Mouse (Mus musculus): ENCODE measurements around the gene Trmt10c. TPM values are rescaled to one million over a fixed set of nuclear protein-coding genes. Genes with fewer than 3 reads are reported as not detected.
A peak's percentile ranks its signal among the peaks of the same experiment; 100 is the strongest.

The Trmt10c gene
- polyA plus RNA-seq, 1 experiment from 2014 or later: 11.0 TPM

GRCm38 (mm10) chr16:56027854-56028629 lies 9.6 kb downstream of the Trmt10c start:
- Histone ChIP-seq H3K36me3 (ENCODE audit: control insufficient read depth, insufficient read depth) (peaks cover 9% of the 10 kb centered on the region), H3K9me3 (replicated peaks; ENCODE audit: control insufficient read depth, low read length) (no peaks in the 10 kb centered on the region), H3K4me3 (ENCODE audit: low read depth, low read length) (peak overlapping the region; percentile 97), H3K4me2 (ENCODE audit: low read depth, low read length) (peak overlapping the region; percentile 81), H3K4me1 (ENCODE audit: control insufficient read depth, low read depth, low read length) (peaks cover 21% of the 10 kb centered on the region), H3K9ac (ENCODE audit: low read depth, low read length) (peak overlapping the region; percentile 95), H3K27ac (ENCODE audit: low read length) (no peak overlapping the region), H3K27me3 (ENCODE audit: control insufficient read depth, insufficient read depth, low read depth, low read length) (no peaks in the 10 kb centered on the region)
- 25% methylated on average over 12 of the region's 12 CpGs for WGBS (ENCODE audit: insufficient replicate concordance)
- ATAC-seq (ENCODE audit: low read depth): no peak

GRCm38 (mm10) chr16:56019660-56020059 lies 18.0 kb downstream of the Trmt10c start:
- Histone ChIP-seq H3K9me3 (replicated peaks; ENCODE audit: control insufficient read depth, low read length) (no peaks in the 10 kb centered on the region), H3K27ac (ENCODE audit: low read length) (no peak overlapping the region), H3K9ac (ENCODE audit: low read depth, low read length) (no peak overlapping the region), H3K4me3 (ENCODE audit: low read depth, low read length) (no peak overlapping the region), H3K36me3 (ENCODE audit: control insufficient read depth, insufficient read depth) (peaks cover 37% of the 10 kb centered on the region), H3K4me2 (ENCODE audit: low read depth, low read length) (no peak overlapping the region), H3K27me3 (ENCODE audit: control insufficient read depth, insufficient read depth, low read depth, low read length) (no peaks in the 10 kb centered on the region), H3K4me1 (ENCODE audit: control insufficient read depth, low read depth, low read length) (no peaks in the 10 kb centered on the region)
- WGBS (ENCODE audit: insufficient replicate concordance): 90% methylated on average over 7 of the region's 7 CpGs
- no peak for ATAC-seq (ENCODE audit: low read depth)

- Histone ChIP-seq H3K4me3 (ENCODE audit: low read depth, low read length) (no peak overlapping the region), H3K4me2 (ENCODE audit: low read depth, low read length) (no peak overlapping the region), H3K36me3 (ENCODE audit: control insufficient read depth, insufficient read depth) (peaks cover 31% of the 10 kb centered on the region), H3K4me1 (ENCODE audit: control insufficient read depth, low read depth, low read length) (no peaks in the 10 kb centered on the region), H3K9me3 (replicated peaks; ENCODE audit: control insufficient read depth, low read length) (no peaks in the 10 kb centered on the region), H3K9ac (ENCODE audit: low read depth, low read length) (no peak overlapping the region), H3K27me3 (ENCODE audit: control insufficient read depth, insufficient read depth, low read depth, low read length) (no peaks in the 10 kb centered on the region), H3K27ac (ENCODE audit: low read length) (no peak overlapping the region)
- WGBS (ENCODE audit: insufficient replicate concordance): 75% methylated on average over 7 of the region's 7 CpGs
- no peak for ATAC-seq (ENCODE audit: low read depth)
Measured at GRCm38 (mm10) chr16:56014076-56014475, 23.5 kb downstream of the Trmt10c start.

DNA sequence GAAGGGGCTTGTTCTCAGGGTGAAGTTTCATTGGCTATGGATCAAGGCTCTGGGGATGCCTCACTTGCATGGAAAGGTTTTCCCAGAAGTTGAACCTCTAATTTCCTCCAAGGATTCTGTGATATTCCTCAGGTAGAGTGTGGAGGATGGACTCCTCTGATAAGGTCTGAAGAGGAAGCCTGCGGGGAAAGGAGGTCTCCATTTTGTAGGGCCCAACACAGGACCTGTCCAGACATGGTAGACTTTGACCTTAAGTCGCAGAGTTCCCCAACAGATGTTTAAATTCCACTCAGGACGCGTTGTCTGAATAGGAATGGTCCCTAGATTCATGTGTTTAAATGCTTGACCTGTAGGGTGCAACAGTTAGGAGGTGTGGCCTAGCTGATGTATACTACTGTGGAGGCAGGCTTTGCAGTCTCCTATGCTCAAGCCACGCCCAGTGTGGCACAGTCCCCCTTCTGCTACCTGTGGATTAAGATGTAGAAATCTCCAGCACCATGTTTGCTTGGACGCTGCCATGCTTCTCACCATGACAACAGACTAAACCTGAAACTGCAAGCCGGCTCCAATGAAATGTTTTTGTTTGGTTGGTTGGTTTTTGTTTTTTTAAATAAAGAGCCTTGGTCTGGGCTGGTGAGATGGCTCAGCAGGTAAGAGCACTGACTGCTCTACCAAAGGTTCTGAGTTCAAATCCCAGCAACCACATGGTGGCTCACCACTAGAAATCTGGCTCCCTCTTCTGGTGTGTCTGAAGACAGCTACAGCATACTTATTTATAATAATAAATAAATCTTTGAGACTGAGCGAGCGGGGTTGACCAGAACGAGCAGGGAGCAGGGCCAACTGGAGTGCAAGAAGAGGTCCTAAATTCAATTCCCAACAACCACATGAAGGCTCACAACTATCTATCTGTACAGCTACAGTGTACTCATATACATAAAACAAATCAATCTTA lies 24.6 kb downstream of the Trmt10c start:
- H3K4me3 ChIP-seq (ENCODE audit: low read depth, low read length): no peak overlapping the region
- 88% methylated on average over 10 of the region's 10 CpGs for WGBS (ENCODE audit: insufficient replicate concordance)
- H3K9ac ChIP-seq (ENCODE audit: low read depth, low read length): no peak overlapping the region
- no peaks in the 10 kb centered on the region for H3K9me3 ChIP-seq (replicated peaks; ENCODE audit: control insufficient read depth, low read length)
- no peaks in the 10 kb centered on the region for H3K27me3 ChIP-seq (ENCODE audit: control insufficient read depth, insufficient read depth, low read depth, low read length)
- H3K4me2 ChIP-seq (ENCODE audit: low read depth, low read length): no peak overlapping the region
- no peaks in the 10 kb centered on the region for H3K4me1 ChIP-seq (ENCODE audit: control insufficient read depth, low read depth, low read length)
- ATAC-seq (ENCODE audit: low read depth): no peak
- no peak overlapping the region for H3K27ac ChIP-seq (ENCODE audit: low read length)
- H3K36me3 ChIP-seq (ENCODE audit: control insufficient read depth, insufficient read depth): peaks cover 21% of the 10 kb centered on the region

- Histone ChIP-seq H3K27ac (ENCODE audit: low read length) (no peak overlapping the region), H3K4me1 (ENCODE audit: control insufficient read depth, low read depth, low read length) (no peaks in the 10 kb centered on the region), H3K36me3 (ENCODE audit: control insufficient read depth, insufficient read depth) (peaks cover 21% of the 10 kb centered on the region), H3K9me3 (replicated peaks; ENCODE audit: control insufficient read depth, low read length) (no peaks in the 10 kb centered on the region), H3K27me3 (ENCODE audit: control insufficient read depth, insufficient read depth, low read depth, low read length) (no peaks in the 10 kb centered on the region), H3K9ac (ENCODE audit: low read depth, low read length) (no peak overlapping the region), H3K4me3 (ENCODE audit: low read depth, low read length) (no peak overlapping the region), H3K4me2 (ENCODE audit: low read depth, low read length) (no peak overlapping the region)
- ATAC-seq (ENCODE audit: low read depth): no peak
- 74% methylated on average over 1 of the region's 1 CpGs for WGBS (ENCODE audit: insufficient replicate concordance)
Measured at GRCm38 (mm10) chr16:56008862-56009261, 28.8 kb downstream of the Trmt10c start.

DNA sequence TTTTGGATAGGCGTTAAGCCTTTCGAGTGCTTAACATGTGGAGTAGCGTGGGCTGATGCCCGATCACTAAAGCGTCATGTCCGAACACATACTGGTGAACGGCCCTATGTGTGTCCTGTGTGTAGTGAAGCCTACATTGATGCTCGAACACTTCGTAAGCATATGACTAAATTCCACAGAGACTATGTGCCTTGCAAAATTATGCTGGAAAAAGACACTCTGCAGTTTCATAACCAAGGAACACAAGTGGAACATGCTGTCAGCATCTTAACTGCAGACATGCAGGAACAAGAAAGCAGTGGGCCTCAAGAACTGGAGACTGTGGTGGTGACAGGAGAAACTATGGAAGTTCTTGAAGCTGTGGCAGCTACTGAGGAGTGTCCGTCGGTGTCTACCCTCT lies 30.8 kb downstream of the Trmt10c start:
- no peaks in the 10 kb centered on the region for H3K4me1 ChIP-seq (ENCODE audit: control insufficient read depth, low read depth, low read length)
- no peaks in the 10 kb centered on the region for H3K9me3 ChIP-seq (replicated peaks; ENCODE audit: control insufficient read depth, low read length)
- ATAC-seq (ENCODE audit: low read depth): no peak
- H3K4me2 ChIP-seq (ENCODE audit: low read depth, low read length): no peak overlapping the region
- no peak overlapping the region for H3K4me3 ChIP-seq (ENCODE audit: low read depth, low read length)
- H3K9ac ChIP-seq (ENCODE audit: low read depth, low read length): no peak overlapping the region
- 90% methylated on average over 11 of the region's 11 CpGs for WGBS (ENCODE audit: insufficient replicate concordance)
- no peak overlapping the region for H3K27ac ChIP-seq (ENCODE audit: low read length)
- H3K27me3 ChIP-seq (ENCODE audit: control insufficient read depth, insufficient read depth, low read depth, low read length): no peaks in the 10 kb centered on the region
- peaks cover 31% of the 10 kb centered on the region for H3K36me3 ChIP-seq (ENCODE audit: control insufficient read depth, insufficient read depth)

GRCm38 (mm10) chr16:55994235-55994634 lies 43.4 kb downstream of the Trmt10c start:
- Histone ChIP-seq H3K4me1 (ENCODE audit: control insufficient read depth, low read depth, low read length) (no peaks in the 10 kb centered on the region; the same call in 1 of the 2 replicates), H3K9me3 (replicated peaks; ENCODE audit: control insufficient read depth, low read length) (no peaks in the 10 kb centered on the region), H3K9ac (ENCODE audit: low read depth, low read length) (no peak overlapping the region), H3K27ac (ENCODE audit: low read length) (no peak overlapping the region), H3K27me3 (ENCODE audit: control insufficient read depth, insufficient read depth, low read depth, low read length) (no peaks in the 10 kb centered on the region), H3K4me3 (ENCODE audit: low read depth, low read length) (no peak overlapping the region), H3K36me3 (ENCODE audit: control insufficient read depth, insufficient read depth) (peaks cover 32% of the 10 kb centered on the region), H3K4me2 (ENCODE audit: low read depth, low read length) (no peak overlapping the region)
- WGBS (ENCODE audit: insufficient replicate concordance): 79% methylated on average over 2 of the region's 2 CpGs
- 0 out of 2 replicates have a peak, but pooled peaks have one; percentile 27 for ATAC-seq (ENCODE audit: low read depth)

- Histone ChIP-seq H3K27ac (ENCODE audit: low read length) (no peak overlapping the region), H3K27me3 (ENCODE audit: control insufficient read depth, insufficient read depth, low read depth, low read length) (no peaks in the 10 kb centered on the region), H3K4me3 (ENCODE audit: low read depth, low read length) (no peak overlapping the region), H3K4me1 (ENCODE audit: control insufficient read depth, low read depth, low read length) (no peaks in the 10 kb centered on the region; the same call in 1 of the 2 replicates), H3K36me3 (ENCODE audit: control insufficient read depth, insufficient read depth) (peaks cover 29% of the 10 kb centered on the region), H3K9me3 (replicated peaks; ENCODE audit: control insufficient read depth, low read length) (no peaks in the 10 kb centered on the region), H3K4me2 (ENCODE audit: low read depth, low read length) (no peak overlapping the region), H3K9ac (ENCODE audit: low read depth, low read length) (no peak overlapping the region)
- no peak for ATAC-seq (ENCODE audit: low read depth)
- WGBS (ENCODE audit: insufficient replicate concordance): 70% methylated on average over 4 of the region's 4 CpGs
Measured at GRCm38 (mm10) chr16:55990311-55990710, 47.3 kb downstream of the Trmt10c start.

Measured in liver, embryonic 16.5 days (tissue).